Comparison of ENCODE assay signal across 18 mouse cellular contexts in the genomic region with DNA sequence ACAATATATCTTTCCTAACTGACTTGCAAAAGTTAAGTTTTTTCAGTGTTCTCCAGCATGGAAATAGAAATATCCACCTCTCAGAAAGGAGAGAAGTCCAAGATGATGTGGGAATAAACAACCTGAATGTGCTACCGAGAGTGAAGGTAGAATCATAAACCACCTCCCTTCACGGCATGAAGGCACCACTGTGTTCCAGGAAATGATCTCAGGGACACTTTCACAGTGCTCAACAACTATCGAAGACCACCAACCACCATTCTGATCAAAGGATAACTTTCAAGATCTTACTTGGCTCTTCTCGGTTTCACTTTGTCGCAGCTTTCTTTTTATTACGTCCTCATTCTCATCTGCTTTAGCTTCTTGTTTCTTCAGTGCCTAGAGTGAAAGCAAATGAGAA.
DNase-seq lines count a peak whose midpoint lies in the region; ATAC-seq lines count a peak whose summit lies in the region.
"Had no signal": no experiment of that assay in that cellular context is flagged by ENCODE, and none has a peak within 500 bp of the region (broad histone marks: within the 10 kb centered on the region; RNA-seq: fewer than 3 reads in every experiment).

No protein-coding gene starts in this region.

- peak; percentile 13 for DNase-seq in CD4-positive helper T cell, adult 2 months (ENCODE audit: low read depth, low spot score)
- DNase-seq in left cerebral cortex, adult 9 months (ENCODE audit: low spot score in 2 of 2) = no peak
- DNase-seq in lung, adult 18-20 months = no peak
- DNase-seq: adrenal gland, adult 2 months; adrenal gland, postnatal 10 days; adrenal gland, postnatal 25 days; B cell, adult 2 months; cerebellum, adult 11-12 months; cerebellum, adult 2 months; cerebellum, adult 9-10 months; cerebellum, postnatal 10 days; cerebellum, postnatal 25 days; forebrain, postnatal 0 days had no signal

- peak; percentile 54 for ATAC-seq in activated CD4-positive, CD25-positive, alpha-beta regulatory T cell, adult 4 months
- ATAC-seq in inflammation-experienced regulatory T-cells, adult 6 months = peak; percentile 25
- ATAC-seq: forebrain, embryonic 13.5 days; forebrain, embryonic 15.5 days; forebrain, postnatal 0 days; Patski had no signal
